Mouse (Mus musculus) MEL (cell line): ENCODE data around the gene Pnpla1. TPM values are rescaled to one million over a fixed set of nuclear protein-coding genes. Genes with fewer than 3 reads are reported as not detected.

Experiments
- DNase-seq: peaks from one replicate; pipeline ENCODE4 v3.0.0; 2011; ENCODE audit warnings: low read depth, low spot score
- H3K27ac ChIP-seq: 2 replicates; pipeline ENCODE4 v1.5.1; 2012; ENCODE audit warnings: low read depth, mild to moderate bottlenecking, control low read depth, low read length, moderate library complexity; ENCODE audit not compliant: control insufficient read depth
- H3K27me3 ChIP-seq, 2 experiments: fragments of 150-350 bp in 1 of 2; sonication (generic) in 1 of 2; 2 replicates each; pipeline ENCODE4 v1.6.1; 2012; ENCODE audit warnings: low read length in 2 of 2, mild to moderate bottlenecking in 2 of 2, improper control_type of control experiment in 1 of 2, moderate library complexity in 1 of 2; ENCODE audit not compliant: insufficient read depth in 2 of 2, control insufficient read depth in 1 of 2
- H3K36me3 ChIP-seq, 2 experiments: 2 replicates each; pipeline ENCODE4 v1.6.1; 2012 to 2014; ENCODE audit warnings: low read length in 2 of 2, improper control_type of control experiment in 1 of 2, inconsistent platforms in 1 of 2, mild to moderate bottlenecking in 1 of 2; ENCODE audit not compliant: insufficient read depth in 2 of 2, control insufficient read depth in 1 of 2
- H3K4me1 ChIP-seq, 2 experiments: fragments of 150-350 bp in 1 of 2; sonication (generic) in 1 of 2; 2 replicates each; pipeline ENCODE4 v1.6.1; 2012; ENCODE audit warnings: low read length in 2 of 2, improper control_type of control experiment in 1 of 2, mild to moderate bottlenecking in 1 of 2; ENCODE audit not compliant: insufficient read depth in 2 of 2, control insufficient read depth in 1 of 2
- H3K4me3 ChIP-seq, 2 experiments: fragments of 150-350 bp in 1 of 2; sonication (generic) in 1 of 2; 2 replicates each; pipeline ENCODE4 v1.5.1; 2012; ENCODE audit warnings: low read depth in 2 of 2, low read length in 2 of 2, mild to moderate bottlenecking in 2 of 2, moderate library complexity in 2 of 2, control low read depth in 1 of 2, improper control_type of control experiment in 1 of 2; ENCODE audit not compliant: control insufficient read depth in 1 of 2, insufficient read depth in 1 of 2
- H3K79me2 ChIP-seq: 2 replicates; pipeline ENCODE4 v1.6.1; 2012; ENCODE audit warnings: mild to moderate bottlenecking, low read length, moderate library complexity; ENCODE audit not compliant: control insufficient read depth, poor library complexity, insufficient read depth
- H3K9ac ChIP-seq: 2 replicates; pipeline ENCODE4 v1.6.1; 2012; ENCODE audit warnings: low read depth, mild to moderate bottlenecking, control low read depth, low read length, moderate library complexity; ENCODE audit not compliant: control insufficient read depth, poor library complexity, severe bottlenecking
- H3K9me3 ChIP-seq: fragments of 150-350 bp; sonication (generic); replicated peaks from 2 replicates; pipeline ENCODE4 v1.6.1; 2012; ENCODE audit warnings: mild to moderate bottlenecking, low read length, improper control_type of control experiment, moderate library complexity; ENCODE audit not compliant: insufficient read depth
- BHLHE40 ChIP-seq: IDR thresholded peaks from 2 replicates; pipeline ENCODE4 v1.6.1; 2012; ENCODE audit warnings: low read depth, mild to moderate bottlenecking, inconsistent platforms, low read length, improper control_type of control experiment, borderline replicate concordance
- CHD2 ChIP-seq: IDR thresholded peaks from 2 replicates; pipeline ENCODE4 v1.6.1; 2011; ENCODE audit warnings: low read length, improper control_type of control experiment
- CTCF ChIP-seq, 3 experiments: IDR thresholded peaks in 2 of 3; conservative IDR thresholded peaks in 1 of 3; 2 replicates each; pipeline ENCODE4 v1.5.1; 2011 to 2012; ENCODE audit warnings: low read length in 3 of 3, low read depth in 2 of 3, mild to moderate bottlenecking in 2 of 3, improper control_type of control experiment in 1 of 3, inconsistent platforms in 1 of 3, mixed read lengths in 1 of 3, moderate library complexity in 1 of 3; ENCODE audit not compliant: control insufficient read depth in 1 of 3, insufficient read depth in 1 of 3, poor library complexity in 1 of 3, severe bottlenecking in 1 of 3
- ELF1 ChIP-seq: IDR thresholded peaks from 2 replicates; pipeline ENCODE4 v1.6.1; 2014; ENCODE audit warnings: low read depth, mild to moderate bottlenecking, inconsistent platforms, low read length, improper control_type of control experiment, moderate library complexity
- EP300 ChIP-seq, 2 experiments: IDR thresholded peaks; 2 replicates each; pipeline ENCODE4 v1.6.1; 2011; ENCODE audit warnings: improper control_type of control experiment in 2 of 2, low read length in 2 of 2, low read depth in 1 of 2, mild to moderate bottlenecking in 1 of 2
- ETS1 ChIP-seq: IDR thresholded peaks from 2 replicates; pipeline ENCODE4 v1.6.1; 2012; ENCODE audit warnings: low read depth, mild to moderate bottlenecking, inconsistent platforms, low read length, improper control_type of control experiment, moderate library complexity
- GATA1 ChIP-seq: IDR thresholded peaks from 2 replicates; pipeline ENCODE4 v1.6.1; 2011; ENCODE audit warnings: low read depth, low read length, improper control_type of control experiment
- JUND ChIP-seq: IDR thresholded peaks from 2 replicates; pipeline ENCODE4 v1.6.1; 2011; ENCODE audit warnings: low read depth, mild to moderate bottlenecking, improper control_type of control experiment, low read length
- KAT2A ChIP-seq: conservative IDR thresholded peaks from 2 replicates; pipeline ENCODE4 v1.6.1; 2012; ENCODE audit warnings: low read depth, low read length, improper control_type of control experiment, inconsistent platforms
- MYC ChIP-seq: IDR thresholded peaks from 2 replicates; pipeline ENCODE4 v1.6.1; 2011; ENCODE audit warnings: low read depth, mild to moderate bottlenecking, low read length, improper control_type of control experiment, moderate library complexity
- NELFE ChIP-seq: IDR thresholded peaks from 2 replicates; pipeline ENCODE4 v1.6.1; 2011; ENCODE audit warnings: low read depth, low read length, improper control_type of control experiment
- NRF1 ChIP-seq: IDR thresholded peaks from 2 replicates; pipeline ENCODE4 v1.6.1; 2014; ENCODE audit warnings: low read depth, mild to moderate bottlenecking, inconsistent platforms, low read length, improper control_type of control experiment, moderate library complexity; ENCODE audit not compliant: poor library complexity, insufficient read depth, severe bottlenecking
- POLR2A ChIP-seq, 2 experiments: IDR thresholded peaks; 2 replicates each; pipeline ENCODE4 v1.6.1; 2011 to 2012; ENCODE audit warnings: low read length in 2 of 2, mild to moderate bottlenecking in 2 of 2, control low read depth in 1 of 2, improper control_type of control experiment in 1 of 2, low read depth in 1 of 2, moderate library complexity in 1 of 2; ENCODE audit not compliant: control insufficient read depth in 1 of 2, insufficient read depth in 1 of 2, poor library complexity in 1 of 2
- RAD21 ChIP-seq: IDR thresholded peaks from 2 replicates; pipeline ENCODE4 v1.6.1; 2011; ENCODE audit warnings: mild to moderate bottlenecking, low read depth, low read length, improper control_type of control experiment
- TBP ChIP-seq: IDR thresholded peaks from 2 replicates; pipeline ENCODE4 v1.8.0; 2011; ENCODE audit warnings: low read depth, low read length, improper control_type of control experiment
- TCF12 ChIP-seq: IDR thresholded peaks from 2 replicates; pipeline ENCODE4 v1.6.1; 2014; ENCODE audit warnings: low read depth, mild to moderate bottlenecking, inconsistent platforms, low read length, improper control_type of control experiment, moderate library complexity
- USF1 ChIP-seq: IDR thresholded peaks from 2 replicates; pipeline ENCODE4 v1.6.1; 2014; ENCODE audit warnings: low read depth, mild to moderate bottlenecking, inconsistent platforms, low read length, improper control_type of control experiment, moderate library complexity
- ZC3H11A ChIP-seq: IDR thresholded peaks from 2 replicates; pipeline ENCODE4 v1.6.1; 2012; ENCODE audit warnings: low read depth, mild to moderate bottlenecking, inconsistent platforms, low read length, improper control_type of control experiment
- ZMIZ1 ChIP-seq: IDR thresholded peaks from 2 replicates; pipeline ENCODE4 v1.6.1; 2012; ENCODE audit warnings: low read depth, mild to moderate bottlenecking, inconsistent platforms, low read length, improper control_type of control experiment, moderate library complexity
- polyA plus RNA-seq, 2 experiments: library from polyadenylated mRNA; stranded (reverse) in 1 of 2; unstranded in 1 of 2; fragments of >175 nt in 1 of 2; fragments of >200 nt in 1 of 2; gene quantifications; 2 replicates each; pipeline versions ENCODE4 v1.2.1 to v1.2.4; 2012; ENCODE audit warnings: low replicate concordance in 2 of 2, low read depth in 1 of 2; ENCODE audit not compliant: insufficient read length in 2 of 2, insufficient read depth in 1 of 2, missing spikeins in 1 of 2
- total RNA-seq: library from RNA; depleted of rRNA; stranded (reverse); fragments of 300-350 nt; gene quantifications from 2 replicates; pipeline ENCODE4 v1.2.3, GENCODE M21; 2012

Gene Pnpla1
- total and polyA plus RNA-seq, 3 experiments, result 0.08 to 0.38 TPM; not detected in 1

DNA sequence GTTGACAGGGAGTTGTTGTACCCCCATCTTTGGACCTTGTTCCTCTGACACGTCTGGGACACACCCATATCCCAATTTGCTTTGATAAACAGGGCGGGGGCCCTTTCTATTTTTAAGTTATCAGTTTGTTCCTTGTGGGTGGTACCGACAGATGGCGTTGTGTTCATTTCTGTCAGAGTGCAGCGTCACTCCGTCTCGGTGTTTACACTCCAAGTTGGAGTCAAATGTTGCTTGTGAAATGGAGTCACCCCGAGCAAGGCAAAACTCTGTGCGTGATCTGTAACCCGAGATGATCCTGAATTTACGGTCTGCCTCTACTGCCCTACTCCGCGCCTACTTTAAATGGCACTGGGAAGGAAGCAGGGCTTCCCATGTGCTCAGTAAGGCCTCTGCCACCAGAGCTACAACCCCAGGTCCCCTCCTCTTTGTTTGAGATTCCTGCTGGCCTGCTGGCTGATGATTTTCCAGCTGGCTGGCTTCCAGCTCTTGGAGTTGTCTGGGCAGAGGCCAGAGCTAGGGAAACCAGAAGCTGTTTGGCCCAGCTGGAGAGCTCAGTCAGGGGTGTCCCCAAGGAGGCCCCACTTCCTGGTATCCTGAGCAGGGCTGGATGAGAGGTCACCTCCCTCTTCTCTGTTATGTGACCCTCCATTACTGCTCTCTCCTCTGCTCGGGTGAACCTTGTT is 72.3 kb downstream of the Pnpla1 start (continued):
- peak; percentile 93 for TF ChIP-seq ETS1
- peak; percentile 41; the same call in 1 of the 2 replicates for TF ChIP-seq NELFE
- peak; percentile 50 to 73 (median 56); a peak in 5 of 6 replicates for TF ChIP-seq CTCF (IDR thresholded peaks at IDR 0.05 in 2 of 3, conservative IDR thresholded peaks at IDR 0.05 in 1 of 3; ENCODE audit: control insufficient read depth in 1 of 3, insufficient read depth in 1 of 3, low read depth in 2 of 3, low read length in 3 of 3, poor library complexity in 1 of 3, severe bottlenecking in 1 of 3)
- peak; percentile 84 for TF ChIP-seq TCF12

DNA sequence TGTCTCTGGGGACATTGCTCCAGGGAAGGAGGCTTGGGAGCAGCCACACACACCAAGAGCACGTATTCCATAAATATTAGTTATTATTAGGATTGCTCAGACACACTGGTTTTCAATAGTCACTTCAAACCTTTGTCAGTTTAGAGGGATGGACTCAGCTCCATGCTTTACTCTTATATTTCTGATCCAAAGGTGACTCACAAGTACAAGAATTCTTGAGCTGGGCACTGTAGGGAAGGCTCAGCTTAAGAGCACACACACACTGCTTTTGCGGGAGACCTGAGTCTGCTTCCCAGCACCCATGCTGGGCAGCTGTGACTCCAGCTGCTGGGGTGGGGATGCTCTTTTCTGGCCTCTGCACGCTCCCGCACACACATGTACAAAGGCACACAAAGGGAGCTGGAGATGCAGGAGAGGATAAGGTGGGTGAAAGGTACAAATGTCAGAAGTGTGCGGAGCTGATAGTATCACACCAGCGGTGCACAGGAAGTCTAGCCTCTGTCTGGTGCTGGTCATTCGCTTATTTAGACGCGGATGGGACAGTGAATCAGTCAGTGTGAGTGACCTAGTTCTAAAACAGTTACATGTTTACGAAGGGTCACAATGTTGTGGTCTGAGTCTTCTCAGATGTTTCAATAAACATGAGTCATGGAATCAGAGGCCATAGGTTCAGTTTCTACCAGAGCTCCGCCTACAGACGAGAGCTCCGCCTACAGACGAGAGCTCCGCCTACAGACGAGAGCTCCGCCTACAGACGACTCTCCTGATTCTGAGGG is 73.4 kb downstream of the Pnpla1 start:
- Histone ChIP-seq H3K27ac (no peak overlapping the region), H3K79me2 (no peaks in the 10 kb centered on the region; the same call in 1 of the 2 replicates), H3K36me3 (peaks cover 0 to 10% of the 10 kb centered on the region in 2 experiments; a peak in 2 of 4 replicates), H3K4me3 (no peak overlapping the region), H3K9me3 (no peaks in the 10 kb centered on the region), H3K4me1 (peaks cover 0 to 20% of the 10 kb centered on the region in 2 experiments; a peak in 3 of 4 replicates), H3K9ac (no peak overlapping the region), H3K27me3 (no peaks in the 10 kb centered on the region)
- DNase-seq, result no peak
- TF ChIP-seq USF1, result no peak

DNA sequence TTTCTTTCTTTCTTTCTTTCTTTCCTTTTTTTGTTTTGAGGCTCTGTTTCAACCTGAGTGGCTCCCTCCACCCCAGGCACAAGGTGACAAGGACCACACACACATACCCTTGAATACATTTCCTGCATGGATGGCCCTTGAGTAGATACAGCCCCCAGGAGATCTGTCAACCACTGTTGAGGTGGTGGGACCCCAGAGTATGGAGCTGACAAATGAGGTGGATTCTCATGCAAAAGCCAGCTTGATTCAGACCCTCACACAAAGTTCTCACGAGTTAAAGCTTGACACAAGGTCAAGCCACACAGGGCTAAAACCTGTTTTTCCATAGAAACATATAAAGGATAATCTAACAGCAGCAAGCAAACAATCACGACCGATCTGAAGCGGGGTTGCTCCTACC is 74.1 kb downstream of the Pnpla1 start:
- Histone ChIP-seq H3K4me1 (peaks cover 0 to 16% of the 10 kb centered on the region in 2 experiments; a peak in 3 of 4 replicates), H3K9me3 (no peaks in the 10 kb centered on the region), H3K36me3 (peaks cover 0 to 10% of the 10 kb centered on the region in 2 experiments; a peak in 2 of 4 replicates), H3K9ac (no peak overlapping the region), H3K27ac (no peak overlapping the region), H3K79me2 (no peaks in the 10 kb centered on the region; the same call in 1 of the 2 replicates), H3K27me3 (no peaks in the 10 kb centered on the region), H3K4me3 (no peak overlapping the region)
- DNase-seq, result no peak
- no peak for TF ChIP-seq KAT2A
- no peak for TF ChIP-seq POLR2A (IDR thresholded peaks at IDR 0.05; ENCODE audit: control insufficient read depth in 1 of 2, insufficient read depth in 1 of 2, low read depth in 1 of 2, low read length in 2 of 2, poor library complexity in 1 of 2)
- TF ChIP-seq CTCF (IDR thresholded peaks at IDR 0.05 in 2 of 3, conservative IDR thresholded peaks at IDR 0.05 in 1 of 3; ENCODE audit: control insufficient read depth in 1 of 3, insufficient read depth in 1 of 3, low read depth in 2 of 3, low read length in 3 of 3, poor library complexity in 1 of 3, severe bottlenecking in 1 of 3), result no peak
- no peak for TF ChIP-seq NRF1
- TF ChIP-seq NELFE, result no peak
- no peak for TF ChIP-seq ZC3H11A
- no peak for TF ChIP-seq TBP
- no peak for TF ChIP-seq ELF1
- no peak for TF ChIP-seq TCF12
- no peak for TF ChIP-seq JUND
- TF ChIP-seq EP300 (IDR thresholded peaks at IDR 0.05; ENCODE audit: low read depth in 1 of 2, low read length in 2 of 2), result no peak
- TF ChIP-seq USF1, result no peak
- TF ChIP-seq MYC, result no peak
- TF ChIP-seq CHD2, result no peak
- TF ChIP-seq RAD21, result no peak
- no peak for TF ChIP-seq BHLHE40
- TF ChIP-seq ZMIZ1, result no peak
- no peak for TF ChIP-seq GATA1
- TF ChIP-seq, all 39 proteins: peak for 0
